Mouse (Mus musculus): ENCODE data around the gene Pla2g12a. TPM values are rescaled to one million over a fixed set of nuclear protein-coding genes. Genes with fewer than 3 reads are reported as not detected.
A peak's percentile ranks its signal among the peaks of the same experiment; 100 is the strongest.

Gene Pla2g12a
- polyA plus RNA-seq, 1 experiment from 2014 or later = 76.6 TPM

- WGBS = 82% methylated on average over 13 of the region's 13 CpGs
- H3K36me3 ChIP-seq (ENCODE audit: control insufficient read depth, insufficient read depth) = peaks cover 11% of the 10 kb centered on the region
- no peak overlapping the region for H3K27ac ChIP-seq (ENCODE audit: low read length)
- H3K9me3 ChIP-seq (replicated peaks; ENCODE audit: control insufficient read depth, low read length) = no peaks in the 10 kb centered on the region
- no peak for ATAC-seq (replicated peaks; ENCODE audit: extremely low read depth, insufficient read depth, low FRiP score)
- H3K4me2 ChIP-seq (ENCODE audit: low read depth, low read length) = no peak overlapping the region
- H3K27me3 ChIP-seq (ENCODE audit: control insufficient read depth, insufficient read depth, low read length) = no peaks in the 10 kb centered on the region
- H3K4me3 ChIP-seq (ENCODE audit: low read length) = no peak overlapping the region
- H3K4me1 ChIP-seq (ENCODE audit: control insufficient read depth, insufficient read depth, low read length) = peaks cover 4% of the 10 kb centered on the region
- H3K9ac ChIP-seq (ENCODE audit: low read length) = no peak overlapping the region
Measured at GRCm38 (mm10) chr3:129887779-129888517, 9.5 kb downstream of the Pla2g12a start.

- Histone ChIP-seq H3K9ac (ENCODE audit: low read length) (no peak overlapping the region), H3K4me3 (ENCODE audit: low read length) (no peak overlapping the region), H3K4me2 (ENCODE audit: low read depth, low read length) (no peak overlapping the region), H3K27me3 (ENCODE audit: control insufficient read depth, insufficient read depth, low read length) (no peaks in the 10 kb centered on the region), H3K4me1 (ENCODE audit: control insufficient read depth, insufficient read depth, low read length) (no peaks in the 10 kb centered on the region), H3K9me3 (replicated peaks; ENCODE audit: control insufficient read depth, low read length) (no peaks in the 10 kb centered on the region), H3K36me3 (ENCODE audit: control insufficient read depth, insufficient read depth) (peaks cover 15% of the 10 kb centered on the region), H3K27ac (ENCODE audit: low read length) (no peak overlapping the region)
- 78% methylated on average over 5 of the region's 5 CpGs for WGBS
- no peak for ATAC-seq (replicated peaks; ENCODE audit: extremely low read depth, insufficient read depth, low FRiP score)
Measured at GRCm38 (mm10) chr3:129892003-129892402, 13.6 kb downstream of the Pla2g12a start.

GRCm38 (mm10) chr3:129893143-129893542, 14.7 kb downstream of the Pla2g12a start:
- Histone ChIP-seq H3K4me3 (ENCODE audit: low read length) (no peak overlapping the region), H3K9me3 (replicated peaks; ENCODE audit: control insufficient read depth, low read length) (no peaks in the 10 kb centered on the region), H3K27me3 (ENCODE audit: control insufficient read depth, insufficient read depth, low read length) (no peaks in the 10 kb centered on the region), H3K4me1 (ENCODE audit: control insufficient read depth, insufficient read depth, low read length) (no peaks in the 10 kb centered on the region), H3K27ac (ENCODE audit: low read length) (no peak overlapping the region), H3K4me2 (ENCODE audit: low read depth, low read length) (no peak overlapping the region), H3K36me3 (ENCODE audit: control insufficient read depth, insufficient read depth) (peaks cover 15% of the 10 kb centered on the region), H3K9ac (ENCODE audit: low read length) (no peak overlapping the region)
- ATAC-seq (replicated peaks; ENCODE audit: extremely low read depth, insufficient read depth, low FRiP score) = no peak
- 90% methylated on average over 3 of the region's 3 CpGs for WGBS

- Histone ChIP-seq H3K4me2 (ENCODE audit: low read depth, low read length) (no peak overlapping the region), H3K9me3 (replicated peaks; ENCODE audit: control insufficient read depth, low read length) (no peaks in the 10 kb centered on the region), H3K4me1 (ENCODE audit: control insufficient read depth, insufficient read depth, low read length) (no peaks in the 10 kb centered on the region), H3K27ac (ENCODE audit: low read length) (no peak overlapping the region), H3K36me3 (ENCODE audit: control insufficient read depth, insufficient read depth) (peaks cover 10% of the 10 kb centered on the region; the same call in 1 of the 2 replicates), H3K27me3 (ENCODE audit: control insufficient read depth, insufficient read depth, low read length) (no peaks in the 10 kb centered on the region), H3K9ac (ENCODE audit: low read length) (no peak overlapping the region), H3K4me3 (ENCODE audit: low read length) (no peak overlapping the region)
- WGBS = 43% methylated on average over 6 of the region's 6 CpGs
- ATAC-seq (replicated peaks; ENCODE audit: extremely low read depth, insufficient read depth, low FRiP score) = no peak
Measured at GRCm38 (mm10) chr3:129896591-129896990, 18.2 kb downstream of the Pla2g12a start.

- Histone ChIP-seq H3K27me3 (ENCODE audit: control insufficient read depth, insufficient read depth, low read length) (no peaks in the 10 kb centered on the region), H3K4me1 (ENCODE audit: control insufficient read depth, insufficient read depth, low read length) (peaks cover 12% of the 10 kb centered on the region), H3K27ac (ENCODE audit: low read length) (no peak overlapping the region), H3K4me2 (ENCODE audit: low read depth, low read length) (no peak overlapping the region), H3K4me3 (ENCODE audit: low read length) (no peak overlapping the region), H3K9me3 (replicated peaks; ENCODE audit: control insufficient read depth, low read length) (no peaks in the 10 kb centered on the region), H3K36me3 (ENCODE audit: control insufficient read depth, insufficient read depth) (0 out of 2 replicates have a peak, but pooled peaks cover 2% of the 10 kb centered on the region), H3K9ac (ENCODE audit: low read length) (no peak overlapping the region)
- no peak for ATAC-seq (replicated peaks; ENCODE audit: extremely low read depth, insufficient read depth, low FRiP score)
- 63% methylated on average over 4 of the region's 4 CpGs for WGBS
Measured at GRCm38 (mm10) chr3:129898886-129899285, 20.5 kb downstream of the Pla2g12a start.

DNA sequence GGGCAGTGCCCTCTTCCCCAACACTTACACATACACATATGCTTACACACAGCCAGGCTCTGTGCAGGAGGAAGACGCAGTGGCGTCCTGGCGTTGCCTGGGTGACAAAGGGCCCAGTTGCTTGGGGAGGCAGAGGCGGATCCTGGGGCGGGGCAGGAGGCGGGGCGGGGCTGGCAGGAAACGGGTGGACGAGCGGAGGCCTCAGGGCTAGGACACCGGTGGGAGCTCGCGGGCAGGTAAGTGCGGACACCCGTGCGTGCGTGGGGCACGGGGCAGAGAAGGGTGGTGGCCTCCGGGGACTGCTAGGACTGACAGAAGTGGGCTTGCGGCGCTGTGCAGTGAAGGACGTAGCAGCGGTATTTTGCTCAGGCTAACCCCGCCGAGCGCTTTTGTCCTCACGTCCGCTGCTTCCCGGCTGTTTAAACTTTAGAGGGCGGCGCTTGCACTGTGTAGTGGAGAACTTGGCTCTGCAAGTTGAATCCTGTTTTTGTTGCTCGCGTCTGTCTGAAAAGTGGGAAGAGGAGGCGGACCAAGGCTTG, 22.9 kb downstream of the Pla2g12a start, which contains the start of gene Casp6:
Gene Casp6, plus strand, starts transcription at position 155 of the 539 bp plus-strand sequence.
- under 1% methylated on average over 34 of the region's 34 CpGs for WGBS
- Histone ChIP-seq H3K9me3 (replicated peaks; ENCODE audit: control insufficient read depth, low read length) (no peaks in the 10 kb centered on the region), H3K4me2 (ENCODE audit: low read depth, low read length) (peak within 1 kb of the TSS; percentile 87)

GRCm38 (mm10) chr3:129903369-129903768, 25.0 kb downstream of the Pla2g12a start:
- Histone ChIP-seq H3K36me3 (ENCODE audit: control insufficient read depth, insufficient read depth) (peaks cover 10% of the 10 kb centered on the region), H3K4me2 (ENCODE audit: low read depth, low read length) (no peak overlapping the region), H3K27ac (ENCODE audit: low read length) (no peak overlapping the region), H3K4me3 (ENCODE audit: low read length) (no peak overlapping the region), H3K4me1 (ENCODE audit: control insufficient read depth, insufficient read depth, low read length) (peaks cover 12% of the 10 kb centered on the region), H3K27me3 (ENCODE audit: control insufficient read depth, insufficient read depth, low read length) (no peaks in the 10 kb centered on the region), H3K9ac (ENCODE audit: low read length) (no peak overlapping the region), H3K9me3 (replicated peaks; ENCODE audit: control insufficient read depth, low read length) (no peaks in the 10 kb centered on the region)
- 83% methylated on average over 3 of the region's 3 CpGs for WGBS
- no peak for ATAC-seq (replicated peaks; ENCODE audit: extremely low read depth, insufficient read depth, low FRiP score)

More for the DNA sequence above, 22.9 kb downstream of the Pla2g12a start, which contains the start of gene Casp6:
- H3K27ac ChIP-seq (ENCODE audit: low read length) = peak within 1 kb of the TSS; percentile 81
- H3K4me3 ChIP-seq (ENCODE audit: low read length) = peak within 1 kb of the TSS; percentile 67
- peak within 1 kb of the TSS; percentile 80 for H3K9ac ChIP-seq (ENCODE audit: low read length)
- peaks cover 12% of the 10 kb centered on the region for H3K4me1 ChIP-seq (ENCODE audit: control insufficient read depth, insufficient read depth, low read length)
- ATAC-seq (replicated peaks; ENCODE audit: extremely low read depth, insufficient read depth, low FRiP score) = peak; percentile 93
- H3K36me3 ChIP-seq (ENCODE audit: control insufficient read depth, insufficient read depth) = peaks cover 8% of the 10 kb centered on the region
- H3K27me3 ChIP-seq (ENCODE audit: control insufficient read depth, insufficient read depth, low read length) = no peaks in the 10 kb centered on the region

DNA sequence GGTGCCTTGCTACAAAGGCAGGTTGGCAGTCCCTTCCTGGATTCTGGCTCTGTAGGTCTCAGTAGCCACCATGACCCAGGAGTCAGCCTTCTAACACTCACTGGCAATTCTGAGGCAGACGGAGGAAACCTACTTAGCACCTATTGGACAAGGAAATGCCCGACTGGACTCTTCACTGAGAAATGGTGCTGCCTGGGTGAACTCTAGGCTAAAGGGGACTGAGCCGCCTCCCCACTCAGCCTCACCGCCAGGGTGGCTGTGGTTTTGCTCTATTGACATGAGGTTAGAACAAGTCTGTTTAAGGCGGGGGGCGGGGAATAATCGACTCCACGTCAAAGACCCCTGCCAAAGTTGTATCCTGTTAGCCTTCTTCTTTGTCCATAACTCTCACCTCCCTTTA, 25.5 kb downstream of the Pla2g12a start:
- Histone ChIP-seq H3K27ac (ENCODE audit: low read length) (no peak overlapping the region), H3K9ac (ENCODE audit: low read length) (no peak overlapping the region), H3K9me3 (replicated peaks; ENCODE audit: control insufficient read depth, low read length) (no peaks in the 10 kb centered on the region), H3K4me3 (ENCODE audit: low read length) (no peak overlapping the region), H3K36me3 (ENCODE audit: control insufficient read depth, insufficient read depth) (peaks cover 15% of the 10 kb centered on the region), H3K27me3 (ENCODE audit: control insufficient read depth, insufficient read depth, low read length) (no peaks in the 10 kb centered on the region), H3K4me2 (ENCODE audit: low read depth, low read length) (no peak overlapping the region), H3K4me1 (ENCODE audit: control insufficient read depth, insufficient read depth, low read length) (peaks cover 12% of the 10 kb centered on the region)
- 80% methylated on average over 8 of the region's 8 CpGs for WGBS
- no peak for ATAC-seq (replicated peaks; ENCODE audit: extremely low read depth, insufficient read depth, low FRiP score)

DNA sequence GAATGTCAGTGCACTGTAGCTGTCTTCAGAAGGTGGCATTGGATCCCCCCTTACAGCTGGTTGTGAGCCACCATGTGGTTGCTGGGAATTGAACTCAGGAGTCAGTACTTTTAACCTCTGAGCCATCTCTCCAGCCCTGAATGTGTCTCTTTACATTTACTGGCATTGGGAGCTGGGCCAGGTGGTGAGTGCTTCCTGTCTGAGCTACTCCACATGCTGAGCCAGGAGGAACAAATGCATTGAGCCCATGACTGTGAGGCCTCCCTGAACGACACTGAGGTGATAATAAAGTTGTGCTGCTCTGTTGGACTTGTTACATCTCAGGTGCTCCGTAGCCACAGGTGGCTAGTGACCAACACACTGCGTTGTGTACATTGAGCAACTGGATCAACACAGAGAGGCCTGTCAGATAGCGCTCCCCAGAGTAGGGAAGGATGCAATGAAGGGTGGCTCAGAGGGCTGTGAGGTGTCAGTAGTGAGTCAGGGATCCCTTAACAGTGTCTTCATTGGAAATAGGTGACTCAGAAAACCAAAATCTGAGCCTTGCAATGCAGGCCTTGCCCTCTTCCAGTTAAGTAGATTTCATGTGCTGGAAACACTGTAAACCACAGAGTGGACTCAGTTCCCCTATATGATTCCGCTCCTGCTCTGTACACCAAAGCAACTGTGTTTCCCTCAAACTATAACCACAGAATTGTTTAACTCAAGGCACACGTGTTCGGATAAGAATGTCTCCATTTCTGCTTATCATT, 26.2 kb downstream of the Pla2g12a start:
- Histone ChIP-seq H3K36me3 (ENCODE audit: control insufficient read depth, insufficient read depth) (peaks cover 20% of the 10 kb centered on the region), H3K9me3 (replicated peaks; ENCODE audit: control insufficient read depth, low read length) (no peaks in the 10 kb centered on the region), H3K27me3 (ENCODE audit: control insufficient read depth, insufficient read depth, low read length) (no peaks in the 10 kb centered on the region), H3K27ac (ENCODE audit: low read length) (no peak overlapping the region), H3K9ac (ENCODE audit: low read length) (no peak overlapping the region), H3K4me3 (ENCODE audit: low read length) (no peak overlapping the region), H3K4me2 (ENCODE audit: low read depth, low read length) (no peak overlapping the region), H3K4me1 (ENCODE audit: control insufficient read depth, insufficient read depth, low read length) (peaks cover 12% of the 10 kb centered on the region)
- WGBS = 75% methylated on average over 7 of the region's 7 CpGs
- no peak for ATAC-seq (replicated peaks; ENCODE audit: extremely low read depth, insufficient read depth, low FRiP score)

Measured in heart, embryonic 16.5 days (tissue).